Mouse (Mus musculus) embryonic facial prominence, embryonic 11.5 days (tissue): ENCODE results near the gene Numbl. TPM values are rescaled to one million over a fixed set of nuclear protein-coding genes. Genes with fewer than 3 reads are reported as not detected.

Experiments used
- ATAC-seq: fragments of 200-750 bp; cut with Nextera tagmentation; replicated peaks from 2 replicates; pipeline ENCODE4 v1.8.0; 2017; ENCODE audit warnings: low read depth; ENCODE audit not compliant: insufficient number of reproducible peaks, low FRiP score, low TSS enrichment
- DNase-seq: peaks from one replicate; pipeline ENCODE4 v3.0.0-alpha.2; 2015; ENCODE audit warnings: low spot score
- H3K27ac ChIP-seq: fragments of 300-500 bp; sonication (generic); replicated peaks from 2 replicates; pipeline ENCODE4 v1.5.1; 2014; ENCODE audit warnings: mild to moderate bottlenecking, low read depth, low read length, control low read depth
- H3K27me3 ChIP-seq: fragments of 300-500 bp; sonication (generic); 2 replicates; pipeline ENCODE4 v1.6.1; 2014; ENCODE audit warnings: mild to moderate bottlenecking, low read length, moderate library complexity, mixed read lengths; ENCODE audit not compliant: control insufficient read depth, insufficient read depth
- H3K36me3 ChIP-seq: fragments of 300-500 bp; sonication (generic); replicated peaks from 2 replicates; pipeline ENCODE4 v1.6.1; 2014; ENCODE audit warnings: low read depth, mild to moderate bottlenecking, low read length, moderate library complexity, mixed read lengths; ENCODE audit not compliant: control insufficient read depth, insufficient read depth
- H3K4me1 ChIP-seq: fragments of 300-500 bp; sonication (generic); 2 replicates; pipeline ENCODE4 v1.6.1; 2014; ENCODE audit warnings: low read length, mixed read lengths; ENCODE audit not compliant: control insufficient read depth, insufficient read depth
- H3K4me2 ChIP-seq: fragments of 300-500 bp; sonication (generic); 2 replicates; pipeline ENCODE4 v1.6.1; 2014; ENCODE audit warnings: low read depth, mild to moderate bottlenecking, control low read depth, low read length, moderate library complexity
- H3K4me3 ChIP-seq: fragments of 300-500 bp; sonication (generic); 2 replicates; pipeline ENCODE4 v1.5.1; 2014; ENCODE audit warnings: low read depth, low read length, control low read depth
- H3K9ac ChIP-seq: fragments of 300-500 bp; sonication (generic); replicated peaks from 2 replicates; pipeline ENCODE4 v1.6.1; 2014; ENCODE audit warnings: mild to moderate bottlenecking, control low read depth, low read length
- H3K9me3 ChIP-seq: fragments of 300-500 bp; sonication (generic); replicated peaks from 2 replicates; pipeline ENCODE4 v1.6.1; 2016; ENCODE audit warnings: mild to moderate bottlenecking, low read length, inconsistent platforms, mixed read lengths; ENCODE audit not compliant: control insufficient read depth
- WGBS: fragments of 180-500 bp; shearing (Covaris S2); extraction: QIAGEN DNeasy Blood & Tissue Kit; methylation state at CpG from one replicate; pipeline ENCODE4 v1.1.7; 2014; 5-methylcytosine and 5-hydroxymethylcytosine counted together
- polyA plus RNA-seq: library from polyadenylated mRNA; unstranded; fragments of >200 nt; fragmentation: Nextera tagmentation; extraction: Ambion mirVana; gene quantifications from 2 replicates; pipeline ENCODE4 v1.2.1, GENCODE M21; 2014

Gene Numbl
- polyA plus RNA-seq, 1 experiment from 2014 or later: 9.5 TPM

GRCm38 (mm10) chr7:27266515-27267128, 8.4 kb downstream of the Numbl start:
- Histone ChIP-seq H3K36me3 (peaks cover 3% of the 10 kb centered on the region), H3K4me1 (no peaks in the 10 kb centered on the region), H3K27ac (no peak overlapping the region), H3K9me3 (no peaks in the 10 kb centered on the region), H3K4me3 (no peak overlapping the region), H3K27me3 (no peaks in the 10 kb centered on the region), H3K9ac (no peak overlapping the region), H3K4me2 (no peak overlapping the region)
- 79% methylated on average over 20 of the region's 20 CpGs for WGBS
- ATAC-seq (no peak), DNase-seq (no peak)

GRCm38 (mm10) chr7:27271423-27271822, 13.2 kb downstream of the Numbl start:
- DNase-seq (no peak), ATAC-seq (no peak)
- Histone ChIP-seq H3K27me3 (no peaks in the 10 kb centered on the region), H3K4me2 (no peak overlapping the region), H3K27ac (no peak overlapping the region), H3K9ac (no peak overlapping the region), H3K4me1 (no peaks in the 10 kb centered on the region), H3K4me3 (no peak overlapping the region), H3K9me3 (no peaks in the 10 kb centered on the region), H3K36me3 (peaks cover 2% of the 10 kb centered on the region)
- 82% methylated on average over 8 of the region's 8 CpGs for WGBS

- no peak overlapping the region; the same call in 1 of the 2 replicates for H3K4me2 ChIP-seq
- H3K9ac ChIP-seq: no peak overlapping the region
- H3K9me3 ChIP-seq: no peaks in the 10 kb centered on the region
- H3K27me3 ChIP-seq: no peaks in the 10 kb centered on the region
- WGBS: 45% methylated on average over 32 of the region's 32 CpGs
- H3K27ac ChIP-seq: no peak overlapping the region
- peak; percentile 40; the same call in 1 of the 2 replicates for ATAC-seq
- no peak overlapping the region for H3K4me3 ChIP-seq
- H3K4me1 ChIP-seq: no peaks in the 10 kb centered on the region
- peaks cover 6% of the 10 kb centered on the region for H3K36me3 ChIP-seq
- DNase-seq: peak; percentile 67
Observed at GRCm38 (mm10) chr7:27273739-27274351, 15.6 kb downstream of the Numbl start.

GRCm38 (mm10) chr7:27274916-27275315, 16.7 kb downstream of the Numbl start:
- H3K27me3 ChIP-seq: no peaks in the 10 kb centered on the region
- H3K4me2 ChIP-seq: no peak overlapping the region
- DNase-seq: no peak
- no peak overlapping the region for H3K4me3 ChIP-seq
- no peaks in the 10 kb centered on the region for H3K4me1 ChIP-seq
- H3K36me3 ChIP-seq: peaks cover 9% of the 10 kb centered on the region
- no peak for ATAC-seq
- H3K27ac ChIP-seq: no peak overlapping the region
- 93% methylated on average over 4 of the region's 4 CpGs for WGBS
- no peaks in the 10 kb centered on the region for H3K9me3 ChIP-seq
- H3K9ac ChIP-seq: no peak overlapping the region

- Histone ChIP-seq H3K4me1 (no peaks in the 10 kb centered on the region), H3K9me3 (no peaks in the 10 kb centered on the region), H3K27me3 (no peaks in the 10 kb centered on the region), H3K36me3 (peaks cover 13% of the 10 kb centered on the region), H3K4me2 (no peak overlapping the region), H3K9ac (no peak overlapping the region), H3K4me3 (no peak overlapping the region), H3K27ac (no peak overlapping the region)
- DNase-seq (no peak), ATAC-seq (no peak)
- 54% methylated on average over 7 of the region's 7 CpGs for WGBS
Observed at GRCm38 (mm10) chr7:27276021-27276420, 17.8 kb downstream of the Numbl start.

- Histone ChIP-seq H3K27ac (no peak overlapping the region), H3K36me3 (peaks cover 13% of the 10 kb centered on the region), H3K9ac (no peak overlapping the region), H3K9me3 (no peaks in the 10 kb centered on the region), H3K4me3 (no peak overlapping the region), H3K4me2 (no peak overlapping the region), H3K27me3 (no peaks in the 10 kb centered on the region), H3K4me1 (no peaks in the 10 kb centered on the region)
- WGBS: 92% methylated on average over 3 of the region's 3 CpGs
- DNase-seq: peak; percentile 24
- ATAC-seq: no peak
Observed at GRCm38 (mm10) chr7:27277191-27277590, 19.0 kb downstream of the Numbl start.

- Histone ChIP-seq H3K36me3 (peaks cover 12% of the 10 kb centered on the region), H3K9ac (no peak overlapping the region), H3K4me1 (no peaks in the 10 kb centered on the region), H3K4me3 (no peak overlapping the region), H3K27me3 (no peaks in the 10 kb centered on the region), H3K9me3 (no peaks in the 10 kb centered on the region), H3K27ac (no peak overlapping the region), H3K4me2 (no peak overlapping the region)
- ATAC-seq (no peak), DNase-seq (no peak)
- WGBS: 75% methylated on average over 13 of the region's 13 CpGs
Observed at GRCm38 (mm10) chr7:27281717-27282116, 23.5 kb downstream of the Numbl start.

- no peak for DNase-seq
- Histone ChIP-seq H3K4me3 (no peak overlapping the region), H3K27ac (no peak overlapping the region), H3K9ac (no peak overlapping the region), H3K27me3 (no peaks in the 10 kb centered on the region), H3K36me3 (peaks cover 12% of the 10 kb centered on the region), H3K4me1 (no peaks in the 10 kb centered on the region), H3K9me3 (no peaks in the 10 kb centered on the region), H3K4me2 (no peak overlapping the region)
- no peak for ATAC-seq
- WGBS: 58% methylated on average over 4 of the region's 4 CpGs
Observed at GRCm38 (mm10) chr7:27282225-27282624, 24.0 kb downstream of the Numbl start.
